Mouse (Mus musculus) olfactory bulb, adult 2 months (tissue): ENCODE data around the gene Ptprcap. TPM values are rescaled to one million over a fixed set of nuclear protein-coding genes. Genes with fewer than 3 reads are reported as not detected.
"Not testable (repeated sequence)": the region's sequence is repeated elsewhere in the genome, so short reads cannot be mapped to it uniquely, and the experiment has no call there.

Experiments used
- H3K27ac ChIP-seq: fragments of 200-500 bp; 2 replicates; pipeline ENCODE4 v1.5.1; 2012; ENCODE audit warnings: low read depth, low read length; ENCODE audit not compliant: insufficient read depth
- H3K4me1 ChIP-seq: fragments of 200-500 bp; 2 replicates; pipeline ENCODE4 v1.6.1; 2012; ENCODE audit warnings: low read length; ENCODE audit not compliant: control insufficient read depth, insufficient read depth
- H3K4me3 ChIP-seq: fragments of 200-500 bp; 2 replicates; pipeline ENCODE4 v1.5.1; 2012; ENCODE audit warnings: mild to moderate bottlenecking, low read depth, low read length, moderate library complexity; ENCODE audit not compliant: insufficient read depth
- CTCF ChIP-seq: fragments of 200-500 bp; IDR thresholded peaks from 2 replicates; pipeline ENCODE4 v1.5.1; 2012; ENCODE audit warnings: low read depth, mild to moderate bottlenecking, low read length, moderate library complexity; ENCODE audit not compliant: insufficient read depth
- POLR2A ChIP-seq: fragments of 200-500 bp; IDR thresholded peaks from 2 replicates; pipeline ENCODE4 v1.6.1; 2012; ENCODE audit warnings: mild to moderate bottlenecking, low read depth, low read length, moderate library complexity; ENCODE audit not compliant: insufficient read depth
- WGBS: fragments of 180-500 bp; shearing (Covaris S2); methylation state at CpG from one replicate; pipeline ENCODE4 v1.1.7; 2018; 5-methylcytosine and 5-hydroxymethylcytosine counted together
- polyA plus RNA-seq: library from polyadenylated mRNA; stranded (reverse); fragments of >200 nt; gene quantifications from 2 replicates; pipeline ENCODE4 v1.2.4, GENCODE M21; 2012; ENCODE audit warnings: low replicate concordance; ENCODE audit not compliant: missing spikeins, insufficient read depth, insufficient read length

The Ptprcap gene
- polyA plus RNA-seq, 1 experiment: not detected

- Histone ChIP-seq H3K4me3 (no peak overlapping the region), H3K27ac (no peak overlapping the region), H3K4me1 (peaks cover 16% of the 10 kb centered on the region)
- TF ChIP-seq CTCF (no peak), POLR2A (no peak)
- WGBS: 97% methylated on average over 10 of the region's 10 CpGs
Observed at GRCm38 (mm10) chr19:4115144-4115543, 38.3 kb upstream of the Ptprcap start.

DNA sequence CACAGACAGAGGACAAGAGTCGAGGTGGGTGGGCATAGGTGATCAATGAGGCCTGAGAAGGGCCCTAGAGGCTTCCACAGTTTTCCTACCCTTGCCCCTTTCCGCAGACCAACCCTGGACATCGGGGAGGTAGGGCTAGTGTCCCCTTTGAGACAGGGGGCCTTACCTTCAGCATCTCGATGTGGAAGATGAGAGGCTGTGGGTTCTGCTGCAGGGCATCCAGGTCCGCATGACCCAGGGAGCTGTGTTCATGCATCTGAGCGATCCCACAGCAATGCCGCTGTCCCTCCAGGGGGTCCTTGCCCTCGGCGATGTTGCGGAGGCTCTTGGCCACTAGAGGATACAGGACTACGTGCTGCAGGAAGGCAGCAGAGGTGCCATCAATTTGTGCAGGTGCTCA is 37.6 kb upstream of the Ptprcap start:
- 87% methylated on average over 11 of the region's 11 CpGs for WGBS
- TF ChIP-seq CTCF: no peak
- no peak for TF ChIP-seq POLR2A

GRCm38 (mm10) chr19:4117006-4117405 is 36.4 kb upstream of the Ptprcap start:
- peaks cover 19% of the 10 kb centered on the region for H3K4me1 ChIP-seq
- TF ChIP-seq CTCF: no peak
- TF ChIP-seq POLR2A: no peak
- H3K27ac ChIP-seq: no peak overlapping the region
- H3K4me3 ChIP-seq: no peak overlapping the region
- WGBS: 88% methylated on average over 7 of the region's 7 CpGs

More for the DNA sequence above, 37.6 kb upstream of the Ptprcap start:
- H3K4me3 ChIP-seq: no peak overlapping the region
- H3K27ac ChIP-seq: no peak overlapping the region
- H3K4me1 ChIP-seq: peaks cover 19% of the 10 kb centered on the region

DNA sequence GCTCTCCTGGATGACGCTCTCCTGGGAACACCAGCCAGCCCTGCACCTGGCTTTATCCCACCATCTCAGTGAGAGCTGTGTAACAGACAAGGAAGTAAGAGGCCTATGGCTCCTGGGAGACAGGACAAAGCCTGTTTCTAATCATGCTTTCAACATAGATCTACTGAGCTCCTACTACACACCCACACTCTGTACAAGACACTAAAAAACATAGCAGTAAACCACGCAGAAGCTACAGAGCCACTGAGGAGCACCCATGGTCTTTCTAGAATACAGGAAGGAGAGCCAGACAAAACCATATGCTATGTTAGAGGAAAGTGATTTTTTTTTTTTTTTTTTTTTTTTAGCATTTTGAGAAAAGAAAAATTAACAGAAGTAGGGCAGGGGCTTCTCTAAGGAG is 35.1 kb upstream of the Ptprcap start:
- Histone ChIP-seq H3K27ac (no peak overlapping the region), H3K4me1 (peaks cover 9% of the 10 kb centered on the region), H3K4me3 (no peak overlapping the region)
- WGBS: 89% methylated on average over 2 of the region's 2 CpGs
- TF ChIP-seq POLR2A (no peak), CTCF (no peak)

DNA sequence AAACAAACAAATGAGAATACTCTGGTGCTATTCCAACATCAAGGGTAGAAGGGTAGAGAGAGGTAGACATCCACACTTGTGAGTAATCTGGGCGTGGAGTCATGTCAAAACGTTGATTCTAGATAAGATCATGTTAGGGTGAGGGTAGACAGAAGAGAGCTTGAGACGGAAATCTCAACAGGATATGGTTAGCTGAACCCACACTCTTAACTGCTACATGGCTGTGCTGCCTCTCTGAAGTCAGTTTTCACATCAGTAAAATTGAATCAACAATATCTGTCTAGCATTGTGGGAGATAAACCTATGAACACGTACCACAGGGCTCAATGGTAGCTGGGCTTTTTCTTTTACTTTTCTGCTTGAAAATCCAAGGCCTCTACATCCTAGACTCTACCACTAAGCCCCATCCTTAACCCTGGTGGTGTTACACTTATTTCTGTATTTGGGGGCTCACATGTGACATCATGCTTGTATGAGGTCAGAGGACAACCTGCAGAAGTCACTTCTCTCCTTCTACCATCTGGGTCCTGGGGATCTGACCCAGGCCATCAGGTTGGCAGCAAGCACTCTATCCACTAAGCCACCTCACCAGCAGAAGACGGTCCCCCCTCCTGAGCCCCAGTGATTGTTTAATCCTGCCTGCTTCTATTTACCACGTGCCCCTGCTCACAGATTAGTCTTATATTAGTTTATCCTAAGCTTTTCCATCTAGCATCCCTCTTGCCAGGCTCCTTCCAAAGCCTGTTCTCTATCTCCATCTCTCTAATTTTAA is 33.5 kb upstream of the Ptprcap start:
- TF ChIP-seq CTCF (no peak), POLR2A (no peak)
- Histone ChIP-seq H3K4me1 (0 out of 2 replicates have a peak, but pooled peaks cover 3% of the 10 kb centered on the region), H3K4me3 (no peak overlapping the region), H3K27ac (no peak overlapping the region)
- whole genome bisulfite sequencing: 94% methylated on average over 6 of the region's 6 CpGs

DNA sequence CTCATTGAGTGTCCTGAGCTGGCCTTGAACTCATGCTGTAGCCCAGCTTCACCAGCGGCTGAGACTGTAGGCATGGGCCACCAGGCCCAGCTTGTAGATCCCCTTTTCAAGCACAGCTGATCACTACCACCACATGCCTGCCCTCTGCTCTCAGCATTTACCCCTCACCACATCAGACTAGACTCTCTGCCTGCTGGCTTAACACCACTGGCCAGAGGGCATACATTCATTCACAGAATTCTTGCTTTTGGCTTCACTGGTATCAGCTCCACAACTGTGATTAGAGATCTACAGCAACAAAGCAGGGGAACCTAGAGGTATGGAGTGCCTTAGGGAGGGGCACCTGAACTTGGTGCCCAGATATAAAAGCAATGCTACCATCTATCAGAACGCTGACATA is 32.9 kb upstream of the Ptprcap start:
- Histone ChIP-seq H3K27ac (no peak overlapping the region), H3K4me1 (0 out of 2 replicates have a peak, but pooled peaks cover 5% of the 10 kb centered on the region), H3K4me3 (no peak overlapping the region)
- no peak for TF ChIP-seq POLR2A
- no peak for TF ChIP-seq CTCF
- 88% methylated on average over 2 of the region's 2 CpGs for WGBS

- TF ChIP-seq CTCF (no peak), POLR2A (peak; percentile 68; the same call in 1 of the 2 replicates)
- 2% methylated on average over 38 of the region's 38 CpGs for WGBS
Observed at GRCm38 (mm10) chr19:4121097-4121805, 32.2 kb upstream of the Ptprcap start.

GRCm38 (mm10) chr19:4121896-4122295 is 31.5 kb upstream of the Ptprcap start:
- not testable (repeated sequence) for H3K4me1 ChIP-seq, H3K27ac ChIP-seq, H3K4me3 ChIP-seq
- 56% methylated on average over 6 of the region's 6 CpGs for WGBS

More at GRCm38 (mm10) chr19:4121097-4121805, 32.2 kb upstream of the Ptprcap start:
- 0 out of 2 replicates have a peak, but pooled peaks cover 5% of the 10 kb centered on the region for H3K4me1 ChIP-seq
- H3K4me3 ChIP-seq: peak overlapping the region; percentile 77
- H3K27ac ChIP-seq: peak overlapping the region; percentile 93
